Mouse (Mus musculus) bone marrow macrophage, adult 2 months (primary cell): ENCODE results near the gene Lhfpl2. TPM values are rescaled to one million over a fixed set of nuclear protein-coding genes. Genes with fewer than 3 reads are reported as not detected.
A peak's percentile ranks its signal among the peaks of the same experiment; 100 is the strongest.

Experiments used
- H3K27ac ChIP-seq: 2 replicates; pipeline ENCODE4 v1.5.1; 2012; ENCODE audit warnings: low read depth, low read length; ENCODE audit not compliant: insufficient read depth
- H3K4me1 ChIP-seq: 2 replicates; pipeline ENCODE4 v1.6.1; 2012; ENCODE audit warnings: low read length; ENCODE audit not compliant: control insufficient read depth, insufficient read depth
- H3K4me3 ChIP-seq: 2 replicates; pipeline ENCODE4 v1.5.1; 2012; ENCODE audit warnings: mild to moderate bottlenecking, low read length, moderate library complexity; ENCODE audit not compliant: insufficient read depth
- CTCF ChIP-seq: IDR thresholded peaks from 2 replicates; pipeline ENCODE4 v1.5.1; 2012; ENCODE audit warnings: low read depth, mild to moderate bottlenecking, low read length, moderate library complexity
- POLR2A ChIP-seq: IDR thresholded peaks from 2 replicates; pipeline ENCODE4 v1.6.1; 2012; ENCODE audit warnings: mild to moderate bottlenecking, low read depth, low read length, borderline replicate concordance
- polyA plus RNA-seq: library from polyadenylated mRNA; stranded (reverse); fragments of >200 nt; gene quantifications from 2 replicates; pipeline ENCODE4 v1.2.4, GENCODE M21; 2012; ENCODE audit not compliant: missing spikeins, insufficient read depth, insufficient read length

The Lhfpl2 gene
- polyA plus RNA-seq, 1 experiment: 54.7 TPM

DNA sequence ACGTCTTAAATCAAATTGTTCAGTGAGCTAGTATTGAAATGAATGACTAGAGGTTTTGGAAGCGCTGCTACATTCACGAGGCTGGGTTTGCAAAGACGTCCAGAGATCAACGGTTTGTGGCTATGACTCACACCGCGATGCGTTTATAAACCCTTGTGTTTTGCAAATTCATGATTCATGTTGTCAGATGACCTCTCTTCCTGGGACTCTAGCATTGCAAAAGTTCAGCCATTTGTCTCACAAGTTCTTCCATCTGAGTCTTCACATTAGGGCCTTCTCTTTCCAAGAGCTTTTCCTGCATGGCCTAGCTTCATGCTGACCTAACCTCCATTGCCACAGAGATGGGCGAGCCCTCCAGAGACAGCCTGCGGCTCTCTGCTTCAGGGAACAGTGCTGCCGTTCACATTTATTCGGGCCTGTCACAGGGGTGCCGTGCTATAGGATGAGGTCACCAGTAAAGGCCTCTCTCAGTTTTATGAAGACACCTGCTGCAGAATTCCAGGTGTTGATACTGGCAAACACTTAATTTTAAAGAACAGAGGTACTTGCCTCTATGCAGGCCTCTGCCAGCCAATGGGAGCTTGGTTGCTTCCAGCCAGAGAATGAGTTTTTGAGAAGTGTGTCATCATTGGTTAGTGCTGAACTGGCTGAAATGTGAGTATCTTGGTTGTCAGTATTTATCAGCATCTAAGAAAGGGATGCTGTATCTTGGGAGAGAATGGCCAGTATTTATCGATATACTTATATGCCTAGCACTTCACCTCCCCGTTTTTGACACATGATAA lies 97.1 kb downstream of the Lhfpl2 start:
- H3K4me3 ChIP-seq: peak overlapping the region; percentile 31; the same call in 1 of the 2 replicates
- TF ChIP-seq CTCF (no peak), POLR2A (no peak)
- H3K4me1 ChIP-seq: peaks cover 79% of the 10 kb centered on the region
- peak overlapping the region; percentile 100 for H3K27ac ChIP-seq

DNA sequence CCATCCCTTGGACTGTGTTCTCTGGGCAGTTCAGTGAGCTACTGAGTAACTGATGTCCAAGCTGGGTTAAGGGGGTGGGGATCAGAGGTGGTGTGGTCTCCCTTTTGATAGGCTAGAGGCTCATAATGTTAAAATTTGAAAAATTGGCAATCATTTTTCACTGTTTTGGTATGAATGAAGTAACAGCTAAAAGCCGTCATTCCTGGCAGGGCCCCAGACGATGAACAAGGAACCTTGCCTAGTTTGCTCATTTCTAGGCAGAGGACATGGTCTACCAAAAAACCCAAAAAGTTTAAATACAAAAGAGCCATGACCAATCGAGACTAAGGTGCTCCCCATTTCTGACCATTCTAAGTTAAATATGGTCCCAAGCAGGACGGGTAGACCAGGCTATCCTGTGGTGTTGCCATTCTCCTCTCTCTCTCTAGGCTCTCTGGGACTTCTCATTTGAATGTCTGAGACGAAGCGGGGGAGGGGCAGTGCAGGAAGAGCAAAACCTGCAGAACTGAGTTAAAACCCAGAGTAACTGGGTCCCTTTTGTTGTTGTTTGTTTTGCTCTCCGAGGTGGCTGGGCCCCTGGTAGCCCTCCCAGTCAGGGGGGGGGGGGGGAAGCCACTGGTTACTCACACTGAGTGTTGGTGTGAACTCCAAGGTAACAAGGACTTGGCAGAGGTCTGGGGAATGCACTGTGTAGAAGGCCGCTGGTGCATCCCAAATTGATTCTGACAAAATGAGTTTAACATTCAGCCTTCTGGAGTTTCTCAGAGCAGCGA lies 98.2 kb downstream of the Lhfpl2 start:
- H3K4me1 ChIP-seq: peaks cover 76% of the 10 kb centered on the region
- peak overlapping the region; percentile 100 for H3K27ac ChIP-seq
- TF ChIP-seq CTCF (no peak), POLR2A (no peak)
- no peak overlapping the region for H3K4me3 ChIP-seq

DNA sequence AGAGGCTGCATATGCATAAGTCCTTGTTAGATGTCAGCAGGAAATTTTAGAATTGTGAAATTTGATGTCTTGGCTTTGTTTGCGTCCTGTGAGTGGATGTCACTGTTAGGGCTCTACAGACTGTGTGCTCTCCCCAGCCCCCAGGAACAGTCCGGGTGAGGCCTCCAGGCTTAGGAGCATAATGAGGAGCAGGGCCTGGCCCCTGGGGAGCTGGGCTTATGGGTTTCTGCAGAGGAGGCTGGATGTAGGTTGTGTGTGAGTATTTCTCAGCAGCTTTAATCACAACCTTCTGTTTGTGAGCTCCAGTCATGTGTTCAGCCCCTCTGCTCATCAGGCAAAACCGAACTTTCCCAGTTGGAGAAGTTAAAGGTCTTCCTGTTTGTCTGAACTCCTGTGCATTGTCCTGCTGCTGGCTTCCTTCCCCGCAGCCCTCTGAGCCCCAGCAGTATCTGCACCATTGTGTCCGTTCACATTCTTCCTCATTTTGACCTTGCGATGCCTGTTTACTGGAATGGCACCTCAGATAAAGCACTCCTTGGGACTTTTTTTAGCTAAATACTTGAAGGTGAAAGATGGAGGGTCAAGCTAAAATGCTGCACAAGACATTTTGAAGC lies 101.4 kb downstream of the Lhfpl2 start:
- Histone ChIP-seq H3K27ac (peak overlapping the region; percentile 92), H3K4me1 (peaks cover 77% of the 10 kb centered on the region), H3K4me3 (peak overlapping the region; percentile 9; the same call in 1 of the 2 replicates)
- TF ChIP-seq CTCF (no peak), POLR2A (no peak)

DNA sequence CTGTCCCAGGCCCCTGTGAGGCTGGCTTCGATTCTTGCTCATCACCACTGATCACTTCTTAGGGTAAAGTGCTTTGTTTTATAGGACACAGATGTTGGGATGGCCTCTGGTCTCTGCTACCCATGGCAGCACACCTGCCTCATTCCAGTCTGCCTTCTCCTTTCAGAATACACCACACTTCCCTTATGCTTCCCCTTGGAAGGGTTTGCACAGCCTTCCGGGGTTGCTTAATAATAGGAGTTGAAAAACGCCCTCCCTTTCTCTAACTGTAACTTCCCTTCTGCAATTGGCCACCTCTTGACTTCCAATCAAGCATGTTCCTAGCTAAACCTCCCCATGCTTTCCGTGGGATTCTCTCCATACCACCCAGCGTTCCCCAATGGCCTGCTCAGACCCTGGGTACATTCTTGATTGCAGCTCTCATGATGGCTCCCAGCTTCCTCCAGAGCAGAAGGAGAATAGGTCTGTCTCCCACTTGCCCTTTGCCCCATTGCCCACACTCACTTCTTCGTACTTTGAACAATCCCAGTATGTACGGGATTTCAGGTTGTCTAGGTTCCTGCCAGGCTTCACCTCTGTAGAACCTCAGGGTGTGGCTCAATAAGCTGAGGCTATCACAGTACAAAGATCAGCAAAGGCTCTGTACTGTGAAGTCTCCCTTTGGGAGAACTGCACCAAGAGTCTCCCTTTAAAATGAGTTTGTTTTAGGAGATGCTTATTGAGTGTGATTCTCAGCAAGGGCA lies 102.1 kb downstream of the Lhfpl2 start:
- Histone ChIP-seq H3K4me3 (peak overlapping the region; percentile 22), H3K4me1 (peaks cover 79% of the 10 kb centered on the region), H3K27ac (peak overlapping the region; percentile 92)
- no peak for TF ChIP-seq POLR2A
- TF ChIP-seq CTCF: no peak

DNA sequence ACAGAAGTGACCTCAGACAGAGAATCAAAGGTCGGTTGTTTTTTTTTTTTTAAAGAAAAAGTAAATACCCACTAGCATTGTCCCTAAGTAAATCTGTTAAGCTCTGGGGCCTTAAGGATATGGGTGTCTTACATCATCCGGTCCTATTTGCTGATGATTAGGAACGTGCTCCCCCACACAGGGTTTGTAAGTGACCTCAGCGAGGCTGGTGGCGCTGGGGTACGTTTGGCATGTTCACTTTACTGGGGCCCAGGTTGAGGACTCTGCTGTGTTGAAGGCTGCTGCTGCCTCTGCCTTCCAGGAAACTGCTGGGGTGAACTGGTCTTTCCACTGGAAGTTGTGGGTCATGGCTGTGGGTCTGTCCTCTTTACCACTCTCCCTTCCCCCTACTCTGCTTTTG lies 106.9 kb downstream of the Lhfpl2 start:
- TF ChIP-seq CTCF: no peak
- TF ChIP-seq POLR2A: no peak
- H3K27ac ChIP-seq: peak overlapping the region; percentile 51
- H3K4me3 ChIP-seq: no peak overlapping the region
- peaks cover 83% of the 10 kb centered on the region for H3K4me1 ChIP-seq

DNA sequence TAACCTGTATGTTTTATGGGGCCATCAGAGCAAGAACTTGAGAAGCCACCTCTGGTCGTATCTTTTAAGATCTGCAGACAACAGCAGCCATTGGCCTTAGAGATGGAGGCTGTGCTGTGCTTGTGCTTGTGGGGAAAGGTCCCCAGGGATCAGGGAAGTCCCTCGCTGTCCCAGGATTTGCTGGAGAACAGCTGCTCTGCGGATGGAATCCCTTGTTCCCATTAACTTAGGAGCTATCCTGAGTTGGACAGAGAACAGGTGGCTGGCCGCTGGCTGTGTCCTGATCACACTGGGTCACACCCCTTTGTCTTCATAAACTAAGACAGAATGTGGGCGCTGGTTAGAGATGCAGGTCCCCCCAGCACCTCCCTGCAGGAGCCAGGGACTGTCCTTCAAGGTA lies 110.7 kb downstream of the Lhfpl2 start:
- H3K4me1 ChIP-seq: peaks cover 88% of the 10 kb centered on the region
- H3K4me3 ChIP-seq: no peak overlapping the region
- H3K27ac ChIP-seq: peak overlapping the region; percentile 89
- TF ChIP-seq POLR2A (no peak), CTCF (no peak)

DNA sequence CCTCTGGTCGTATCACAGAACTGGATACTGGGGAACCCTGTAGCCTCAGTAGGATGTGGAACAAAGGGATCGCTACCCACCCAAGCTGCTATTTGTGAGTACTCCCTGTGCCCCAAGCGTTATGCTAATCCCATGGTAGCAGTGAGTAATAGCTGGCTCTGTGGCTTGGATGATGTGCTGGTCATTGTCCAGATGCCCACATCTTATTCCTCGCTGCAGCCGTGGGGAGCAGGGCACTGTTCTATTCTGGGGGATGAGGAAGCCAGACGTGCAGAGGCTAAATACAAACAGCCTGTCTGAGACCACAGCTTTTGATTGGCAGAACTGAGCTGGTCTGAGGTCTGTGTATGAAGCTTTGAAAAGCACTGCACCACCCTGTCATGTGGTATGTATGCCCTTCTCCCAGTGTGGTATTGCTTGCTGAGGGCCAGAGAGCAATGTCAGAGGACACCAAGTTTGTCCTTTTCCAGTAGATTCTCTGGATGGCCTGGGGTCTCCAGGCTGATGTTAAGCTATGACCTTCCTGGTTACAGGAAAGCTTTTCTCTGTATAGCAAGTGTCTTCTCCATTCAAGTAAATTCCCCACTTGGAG lies 111.8 kb downstream of the Lhfpl2 start:
- H3K4me1 ChIP-seq: peaks cover 84% of the 10 kb centered on the region
- 0 out of 2 replicates have a peak overlapping the region, but pooled peaks have one; percentile 1 for H3K4me3 ChIP-seq
- H3K27ac ChIP-seq: peak overlapping the region; percentile 90
- TF ChIP-seq CTCF (no peak), POLR2A (no peak)

DNA sequence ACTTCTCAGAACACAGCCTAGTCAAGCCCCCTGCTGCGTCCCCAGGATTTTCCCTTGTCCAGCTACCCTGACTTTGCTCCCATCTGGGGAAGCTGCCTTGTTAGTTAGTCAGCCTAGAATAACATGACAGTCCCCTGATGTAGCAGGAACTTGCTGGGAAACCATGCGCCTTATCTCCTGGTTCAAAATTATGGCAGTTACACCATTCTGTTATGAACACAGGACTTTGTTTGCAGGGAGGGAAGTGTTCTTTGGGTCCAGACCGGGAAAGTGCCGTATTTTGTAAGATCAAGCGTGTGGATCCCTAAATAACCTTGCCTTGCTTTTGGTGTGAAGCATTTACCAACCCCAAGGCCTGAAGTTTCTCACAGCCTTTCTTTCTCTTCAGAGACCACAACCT lies 114.0 kb downstream of the Lhfpl2 start:
- Histone ChIP-seq H3K4me3 (no peak overlapping the region), H3K27ac (peak overlapping the region; percentile 97), H3K4me1 (peaks cover 65% of the 10 kb centered on the region)
- TF ChIP-seq CTCF: no peak
- no peak for TF ChIP-seq POLR2A
